Mouse (Mus musculus) hindbrain, embryonic 16.5 days (tissue): ENCODE measurements around the gene Taldo1. TPM values are rescaled to one million over a fixed set of nuclear protein-coding genes. Genes with fewer than 3 reads are reported as not detected.

ENCODE experiments used
- ATAC-seq: fragments of 200-750 bp; cut with Nextera tagmentation; 2 replicates; pipeline ENCODE4 v1.8.0; 2017; ENCODE audit warnings: moderate TSS enrichment, moderate library complexity
- H3K27ac ChIP-seq: fragments of 300-500 bp; sonication (generic); 2 replicates; pipeline ENCODE4 v1.5.1; 2014; ENCODE audit warnings: low read depth, mild to moderate bottlenecking, control low read depth, low read length, moderate library complexity
- H3K27me3 ChIP-seq: fragments of 300-500 bp; sonication (generic); replicated peaks from 2 replicates; pipeline ENCODE4 v1.6.1; 2014; ENCODE audit warnings: low read length; ENCODE audit not compliant: control insufficient read depth, insufficient read depth
- H3K36me3 ChIP-seq: fragments of 300-500 bp; sonication (generic); 2 replicates; pipeline ENCODE4 v1.6.1; 2014; ENCODE audit warnings: mild to moderate bottlenecking, low read length, moderate library complexity, mixed read lengths; ENCODE audit not compliant: control insufficient read depth, insufficient read depth
- H3K4me1 ChIP-seq: fragments of 300-500 bp; sonication (generic); 2 replicates; pipeline ENCODE4 v1.6.1; 2014; ENCODE audit warnings: low read depth, low read length; ENCODE audit not compliant: control insufficient read depth, insufficient read depth
- H3K4me2 ChIP-seq: fragments of 300-500 bp; sonication (generic); 2 replicates; pipeline ENCODE4 v1.6.1; 2014; ENCODE audit warnings: mild to moderate bottlenecking, low read length, control low read depth, moderate library complexity
- H3K4me3 ChIP-seq: fragments of 300-500 bp; sonication (generic); 2 replicates; pipeline ENCODE4 v1.5.1; 2014; ENCODE audit warnings: mild to moderate bottlenecking, low read length, control low read depth, moderate library complexity
- H3K9ac ChIP-seq: fragments of 300-500 bp; sonication (generic); 2 replicates; pipeline ENCODE4 v1.6.1; 2014; ENCODE audit warnings: low read depth, mild to moderate bottlenecking, control low read depth, low read length, moderate library complexity
- H3K9me3 ChIP-seq: fragments of 300-500 bp; sonication (generic); 2 replicates; pipeline ENCODE4 v1.6.1; 2014; ENCODE audit warnings: mild to moderate bottlenecking, low read length, moderate library complexity; ENCODE audit not compliant: control insufficient read depth
- WGBS: fragments of 180-500 bp; shearing (Covaris S2); extraction: QIAGEN DNeasy Blood & Tissue Kit; methylation state at CpG from one replicate; pipeline ENCODE4 v1.1.7; 2014; 5-methylcytosine and 5-hydroxymethylcytosine counted together
- polyA plus RNA-seq: library from polyadenylated mRNA; unstranded; fragments of >200 nt; fragmentation: Nextera tagmentation; extraction: Ambion mirVana; gene quantifications from 2 replicates; pipeline ENCODE4 v1.2.1, GENCODE M21; 2015

Taldo1 gene
- polyA plus RNA-seq, 1 experiment from 2014 or later, result 284 TPM

DNA sequence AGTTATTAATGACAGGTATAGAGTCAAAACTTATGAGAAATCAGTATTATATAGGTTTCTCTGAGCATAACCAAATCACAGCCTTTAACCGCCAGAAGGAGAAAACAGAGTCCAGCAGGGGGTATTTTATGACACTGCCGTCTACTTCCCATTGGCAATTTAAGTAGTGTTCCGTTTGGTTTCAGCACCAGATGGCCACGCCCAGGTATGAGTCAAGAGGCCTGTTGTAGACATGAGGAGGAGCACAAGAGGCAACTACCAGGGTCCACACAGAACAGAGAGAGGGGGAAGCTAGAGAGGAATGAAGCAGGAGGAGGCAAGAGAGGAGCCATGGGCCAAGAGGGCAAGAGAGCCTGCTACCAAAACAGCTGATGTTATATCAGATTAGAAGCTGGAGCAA, 12.4 kb upstream of the Taldo1 start:
- H3K4me2 ChIP-seq, result no peak overlapping the region
- no peak overlapping the region for H3K9ac ChIP-seq
- no peak overlapping the region for H3K27ac ChIP-seq
- 67% methylated on average over 4 of the region's 4 CpGs for WGBS
- H3K9me3 ChIP-seq, result no peaks in the 10 kb centered on the region
- no peak for ATAC-seq
- H3K4me1 ChIP-seq, result no peaks in the 10 kb centered on the region
- H3K27me3 ChIP-seq, result no peaks in the 10 kb centered on the region
- no peak overlapping the region for H3K4me3 ChIP-seq
- H3K36me3 ChIP-seq, result no peaks in the 10 kb centered on the region

DNA sequence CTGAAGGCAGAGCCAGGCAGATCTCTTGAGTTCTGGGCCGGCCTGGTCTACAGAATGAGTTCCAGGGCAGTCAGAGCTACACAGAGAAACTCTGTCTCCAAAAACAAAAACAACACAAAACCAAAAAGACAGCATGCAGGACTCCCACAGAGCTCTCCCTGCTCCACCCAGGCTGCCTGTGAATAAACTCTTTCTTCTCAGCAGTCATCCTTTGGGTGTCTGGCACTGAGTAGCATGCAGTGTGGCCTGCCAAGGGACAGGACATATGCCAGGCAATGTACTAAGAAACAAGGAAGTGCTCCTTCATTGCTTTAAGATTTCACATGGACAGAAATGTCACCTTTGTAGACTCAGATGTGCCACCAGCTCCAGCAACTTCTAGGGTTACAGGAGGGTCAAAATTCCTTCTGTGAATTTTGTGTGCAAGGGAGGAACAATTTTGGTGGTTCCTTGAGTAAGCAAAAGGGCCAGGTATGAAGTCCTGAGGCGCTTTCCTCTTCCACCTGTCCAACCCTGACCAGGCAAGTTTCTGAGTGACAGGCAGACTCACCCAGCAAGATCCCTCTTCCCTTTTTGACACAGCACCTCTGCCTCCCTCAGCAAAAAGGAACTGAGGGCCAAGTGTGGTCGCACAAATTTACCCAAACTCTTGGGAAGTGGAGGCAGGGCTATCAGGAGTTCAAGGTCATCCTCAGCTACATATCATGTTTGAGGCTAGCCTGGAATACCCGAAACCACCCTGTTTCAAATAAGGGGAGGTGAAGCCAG, 10.7 kb upstream of the Taldo1 start:
- H3K4me1 ChIP-seq, result no peaks in the 10 kb centered on the region
- H3K4me2 ChIP-seq, result no peak overlapping the region
- H3K27ac ChIP-seq, result no peak overlapping the region
- ATAC-seq, result no peak
- no peaks in the 10 kb centered on the region for H3K36me3 ChIP-seq
- no peaks in the 10 kb centered on the region for H3K27me3 ChIP-seq
- no peak overlapping the region for H3K9ac ChIP-seq
- WGBS, result 81% methylated on average over 4 of the region's 4 CpGs
- no peaks in the 10 kb centered on the region for H3K9me3 ChIP-seq
- no peak overlapping the region for H3K4me3 ChIP-seq

DNA sequence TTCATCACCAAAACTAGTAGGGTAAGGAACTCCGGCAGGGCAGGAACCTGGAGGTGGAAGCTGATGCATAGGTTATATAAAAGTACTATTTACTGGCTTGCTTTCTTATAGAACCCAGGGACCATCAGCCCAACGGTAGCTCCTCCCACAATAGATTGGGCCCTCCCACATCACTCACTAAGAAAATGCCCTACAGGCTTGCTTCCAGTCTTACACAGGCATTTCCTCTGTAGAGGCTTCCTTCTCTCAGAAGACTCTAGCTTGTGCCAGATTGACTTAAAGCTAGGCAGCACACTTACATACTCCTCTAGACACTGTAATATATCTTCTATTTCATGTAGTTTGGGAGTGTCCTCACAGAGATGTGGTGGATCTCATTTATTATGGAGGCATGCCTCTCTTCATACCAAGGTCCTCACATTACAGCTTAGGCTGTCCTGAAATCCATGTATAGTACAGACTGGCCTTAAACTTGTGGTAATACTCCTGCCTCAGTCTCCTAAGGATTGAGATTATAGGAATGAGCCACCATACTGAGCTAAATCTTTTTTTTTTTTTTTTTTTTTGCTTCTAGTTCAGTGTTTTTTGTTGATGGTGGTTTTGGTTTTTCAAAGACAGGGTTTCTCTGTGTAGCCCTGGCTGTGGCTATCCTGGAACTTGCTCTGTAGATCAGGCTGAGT, 4.1 kb upstream of the Taldo1 start:
- Histone ChIP-seq H3K4me1 (peaks cover 10% of the 10 kb centered on the region), H3K36me3 (no peaks in the 10 kb centered on the region), H3K9me3 (no peaks in the 10 kb centered on the region), H3K4me3 (no peak overlapping the region), H3K27ac (no peak overlapping the region), H3K9ac (no peak overlapping the region), H3K27me3 (no peaks in the 10 kb centered on the region), H3K4me2 (no peak overlapping the region)
- 51% methylated on average over 2 of the region's 2 CpGs for WGBS
- ATAC-seq, result no peak

DNA sequence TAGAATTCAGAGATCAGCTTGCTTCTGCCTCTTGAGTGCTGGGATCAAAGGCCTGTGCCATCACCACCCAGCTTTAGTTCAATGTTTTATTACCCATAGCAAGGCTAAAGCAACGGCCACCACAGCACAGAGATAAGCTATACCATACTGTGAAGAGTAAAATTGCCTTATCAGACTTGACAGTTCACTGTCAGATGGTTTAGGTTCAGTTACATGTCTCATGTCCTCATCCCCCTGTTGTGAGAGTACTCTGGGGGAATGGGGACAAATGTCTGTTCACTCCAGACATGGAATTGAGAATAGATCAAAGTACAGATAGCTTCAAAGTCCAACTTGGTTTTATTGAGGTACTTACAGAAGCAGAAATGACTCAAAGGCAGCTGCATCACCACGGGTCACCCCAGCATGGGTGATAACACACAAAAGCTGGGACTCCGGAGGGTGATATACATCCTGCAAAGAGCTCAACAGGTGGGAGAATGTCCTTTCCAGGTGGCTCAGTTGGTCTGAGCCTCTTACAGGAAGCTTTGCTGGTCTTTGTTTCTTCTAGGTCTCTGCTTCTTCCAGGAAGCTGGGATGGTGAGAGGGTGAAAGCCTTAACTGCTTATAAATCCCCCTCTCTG, 3.4 kb upstream of the Taldo1 start:
- no peak overlapping the region for H3K4me2 ChIP-seq
- H3K27me3 ChIP-seq, result no peaks in the 10 kb centered on the region
- WGBS, result 53% methylated on average over 3 of the region's 3 CpGs
- H3K4me1 ChIP-seq, result peaks cover 13% of the 10 kb centered on the region
- H3K27ac ChIP-seq, result no peak overlapping the region
- H3K9me3 ChIP-seq, result no peaks in the 10 kb centered on the region
- H3K36me3 ChIP-seq, result no peaks in the 10 kb centered on the region
- no peak overlapping the region for H3K4me3 ChIP-seq
- no peak for ATAC-seq
- H3K9ac ChIP-seq, result no peak overlapping the region

DNA sequence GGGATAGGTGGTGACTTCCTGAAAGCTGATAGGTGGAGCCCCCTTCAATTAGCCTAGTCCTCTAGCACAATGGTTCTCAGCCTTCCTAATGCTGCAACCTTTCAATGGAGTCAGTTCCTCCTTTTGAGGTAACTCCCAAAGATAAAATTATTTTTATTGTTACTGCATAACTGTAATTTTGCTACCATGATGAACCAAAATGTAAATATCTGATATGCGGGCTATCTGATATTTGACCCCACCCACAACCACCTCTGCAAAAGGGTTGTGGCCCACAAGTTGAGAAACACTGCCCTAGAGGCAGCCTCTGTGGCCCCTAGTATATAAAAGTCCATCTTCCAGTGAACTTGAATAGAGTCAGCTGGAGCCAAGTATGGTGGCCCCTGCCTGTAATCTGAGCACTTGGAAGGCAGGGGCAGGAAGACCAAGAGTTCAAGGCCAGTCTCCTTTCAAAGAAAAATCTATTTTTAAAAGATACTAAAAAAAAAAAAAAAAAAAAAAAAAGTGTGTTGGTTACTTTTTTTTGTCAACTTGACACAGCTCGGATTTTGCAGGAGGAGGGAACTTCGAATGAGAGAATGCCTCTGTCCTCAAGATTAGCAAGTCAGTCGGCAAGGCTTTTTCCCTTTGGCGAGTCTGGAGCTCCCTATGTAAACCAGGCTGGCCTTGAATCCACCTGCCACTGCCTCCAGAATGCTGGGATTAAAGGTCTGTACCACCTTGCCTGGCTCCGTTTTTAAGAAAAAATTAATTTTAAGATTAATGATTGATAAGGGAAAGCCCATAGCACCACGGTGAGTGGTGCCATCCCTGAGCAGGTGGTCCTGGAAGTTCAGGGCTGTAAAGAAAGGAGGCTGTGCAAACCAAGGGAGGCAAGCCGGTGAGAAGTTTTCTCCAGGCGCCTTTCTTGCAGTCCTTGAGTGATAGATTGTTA, 1.4 kb upstream of the Taldo1 start:
- H3K9me3 ChIP-seq, result no peaks in the 10 kb centered on the region
- no peaks in the 10 kb centered on the region for H3K36me3 ChIP-seq
- ATAC-seq, result no peak
- peaks cover 13% of the 10 kb centered on the region for H3K4me1 ChIP-seq
- 60% methylated on average over 9 of the region's 9 CpGs for WGBS
- no peak overlapping the region for H3K4me2 ChIP-seq
- H3K4me3 ChIP-seq, result no peak overlapping the region
- H3K9ac ChIP-seq, result no peak overlapping the region
- no peak overlapping the region for H3K27ac ChIP-seq
- no peaks in the 10 kb centered on the region for H3K27me3 ChIP-seq

DNA sequence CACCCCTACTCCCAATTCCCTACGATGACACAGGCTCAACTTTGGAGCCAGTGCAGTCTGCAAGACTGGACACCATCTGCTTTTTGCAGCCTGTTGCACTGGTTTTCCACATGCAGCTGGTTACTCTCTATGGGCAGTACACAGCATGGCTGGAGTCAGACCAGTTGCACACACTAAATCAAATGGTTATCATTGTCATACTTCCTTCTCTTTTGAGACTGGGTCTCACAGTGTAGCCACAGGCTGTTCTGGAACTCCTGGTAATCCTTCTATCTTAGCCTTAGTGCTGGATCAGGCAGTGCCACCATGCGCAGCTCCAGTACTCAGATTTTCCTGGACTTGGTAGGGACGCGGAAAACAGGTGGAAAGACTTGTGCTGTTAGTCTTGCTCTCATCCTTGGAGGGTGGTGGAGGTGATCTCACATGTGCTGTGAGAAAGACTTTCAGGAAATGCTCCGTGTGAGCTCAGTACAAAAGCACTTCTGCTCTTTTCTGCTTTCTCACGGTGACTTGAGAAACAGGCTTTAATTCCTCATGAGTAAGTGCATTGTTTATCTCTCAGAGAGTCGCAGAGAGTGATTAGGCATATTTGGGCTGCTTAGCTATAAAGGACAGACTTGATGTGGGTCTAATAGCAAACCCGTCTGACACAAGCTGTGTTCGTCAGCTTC, 688 bp downstream of the Taldo1 start:
- 26% methylated on average over 9 of the region's 9 CpGs for WGBS
- H3K27ac ChIP-seq, result peak overlapping the region; percentile 85
- peak overlapping the region; percentile 94 for H3K4me2 ChIP-seq
- H3K36me3 ChIP-seq, result 0 out of 2 replicates have a peak, but pooled peaks cover 4% of the 10 kb centered on the region
- peak; percentile 55; the same call in 1 of the 2 replicates for ATAC-seq
- peaks cover 13% of the 10 kb centered on the region for H3K4me1 ChIP-seq
- H3K9ac ChIP-seq, result peak overlapping the region; percentile 78
- H3K9me3 ChIP-seq, result no peaks in the 10 kb centered on the region
- H3K4me3 ChIP-seq, result peak overlapping the region; percentile 79
- H3K27me3 ChIP-seq, result no peaks in the 10 kb centered on the region

DNA sequence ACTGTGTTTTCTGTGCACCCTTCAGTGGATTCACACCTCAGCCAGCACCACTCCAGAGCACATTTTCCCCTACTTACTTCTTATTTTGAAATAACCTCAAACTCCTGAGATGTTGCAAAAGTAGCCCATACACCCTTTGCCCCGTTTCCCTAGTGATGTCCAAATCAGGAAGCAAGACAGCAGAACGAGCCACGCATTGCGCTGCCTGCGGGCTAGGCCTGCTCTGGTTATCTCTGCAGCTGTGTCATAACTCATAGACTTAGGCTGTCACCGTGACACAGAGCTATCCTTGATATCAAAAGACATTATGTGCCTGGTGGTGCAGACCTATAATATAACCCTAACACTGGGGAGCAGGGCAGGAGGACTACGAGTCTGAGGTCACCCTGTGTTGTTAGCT, 2.2 kb downstream of the Taldo1 start:
- no peaks in the 10 kb centered on the region for H3K9me3 ChIP-seq
- ATAC-seq, result no peak
- H3K27ac ChIP-seq, result no peak overlapping the region
- 89% methylated on average over 7 of the region's 7 CpGs for WGBS
- peaks cover 14% of the 10 kb centered on the region for H3K36me3 ChIP-seq
- H3K9ac ChIP-seq, result no peak overlapping the region
- H3K27me3 ChIP-seq, result no peaks in the 10 kb centered on the region
- no peak overlapping the region for H3K4me3 ChIP-seq
- no peak overlapping the region for H3K4me2 ChIP-seq
- H3K4me1 ChIP-seq, result peaks cover 13% of the 10 kb centered on the region

DNA sequence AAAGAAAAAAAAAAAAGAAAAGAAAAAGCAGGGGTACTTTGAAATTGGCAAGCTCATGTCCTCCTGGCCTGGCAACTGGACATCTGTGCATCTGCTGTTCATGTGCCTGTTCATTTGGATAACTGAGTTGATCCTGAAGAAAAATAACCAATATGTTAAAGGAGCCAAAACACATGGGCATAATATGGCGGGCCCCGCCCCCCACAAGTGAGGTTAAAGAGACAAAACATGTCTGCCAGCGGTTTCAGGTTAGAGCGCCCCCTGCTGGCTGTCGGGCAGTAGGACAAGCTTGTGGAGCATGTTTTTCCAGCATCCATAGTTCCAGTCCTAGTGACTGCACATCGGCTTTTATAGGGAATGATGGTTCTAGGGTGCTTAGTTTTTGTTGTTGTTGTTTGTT, 2.8 kb downstream of the Taldo1 start:
- H3K4me2 ChIP-seq, result no peak overlapping the region
- peaks cover 17% of the 10 kb centered on the region for H3K36me3 ChIP-seq
- no peaks in the 10 kb centered on the region for H3K27me3 ChIP-seq
- no peaks in the 10 kb centered on the region for H3K9me3 ChIP-seq
- 19% methylated on average over 6 of the region's 6 CpGs for WGBS
- H3K27ac ChIP-seq, result no peak overlapping the region
- no peak for ATAC-seq
- H3K4me3 ChIP-seq, result no peak overlapping the region
- H3K4me1 ChIP-seq, result peaks cover 13% of the 10 kb centered on the region
- H3K9ac ChIP-seq, result no peak overlapping the region
